Mouse (Mus musculus): ENCODE results near the gene Fam160a1. TPM values are rescaled to one million over a fixed set of nuclear protein-coding genes. Genes with fewer than 3 reads are reported as not detected.

Gene Fam160a1
- polyA plus RNA-seq (2014; fragmentation: Nextera tagmentation; extraction: Ambion mirVana): 0.47 and 0.60 TPM in 2 replicates

GRCm38 (mm10) chr3:85817191-85817590 lies at the start of gene Fam160a1:
Gene Fam160a1 (minus strand): TSS chr3:85817291.
- H3K9me3 ChIP-seq (ENCODE audit: control insufficient read depth, low read length): no peaks in the 10 kb centered on the region
- H3K27me3 ChIP-seq (replicated peaks; ENCODE audit: control insufficient read depth, insufficient read depth, low read length): no peaks in the 10 kb centered on the region
- H3K4me2 ChIP-seq: no peak within 1 kb of the TSS
- H3K9ac ChIP-seq (ENCODE audit: low read depth, low read length): no peak within 1 kb of the TSS
- H3K4me3 ChIP-seq (ENCODE audit: low read depth, low read length): no peak within 1 kb of the TSS
- 84% methylated on average over 2 of the region's 2 CpGs for WGBS
- no peaks in the 10 kb centered on the region for H3K36me3 ChIP-seq (ENCODE audit: control insufficient read depth, insufficient read depth, low read length)
- peaks cover 5% of the 10 kb centered on the region for H3K4me1 ChIP-seq (replicated peaks; ENCODE audit: control insufficient read depth, insufficient read depth, low read length)
- ATAC-seq (replicated peaks; ENCODE audit: low FRiP score): no peak
- H3K27ac ChIP-seq (ENCODE audit: low read depth, low read length): no peak within 1 kb of the TSS
- no peak for DNase-seq (ENCODE audit: low spot score)

DNA sequence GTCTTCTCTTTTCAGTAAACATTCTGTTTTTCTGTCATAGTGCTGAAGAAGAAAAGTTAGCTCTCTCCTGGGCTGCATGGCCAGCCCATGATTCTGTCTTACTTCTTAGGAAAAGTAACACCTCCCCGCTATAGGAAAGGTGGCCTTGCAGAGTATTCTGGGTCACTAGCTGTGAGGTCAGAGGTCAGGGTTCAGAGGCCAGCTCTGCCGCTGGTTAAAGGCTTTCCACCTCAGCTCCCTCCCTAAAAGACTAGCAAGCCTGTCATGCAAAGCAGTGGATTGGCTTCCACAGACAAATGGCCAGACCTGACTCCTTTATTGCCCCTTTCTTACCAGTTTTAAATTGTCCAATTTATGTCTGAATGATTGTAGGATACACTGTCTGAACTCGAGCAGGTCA lies 46.9 kb upstream of the Fam160a1 start:
- no peak for ATAC-seq (replicated peaks; ENCODE audit: low FRiP score)
- Histone ChIP-seq H3K4me3 (ENCODE audit: low read depth, low read length) (no peak overlapping the region), H3K4me2 (no peak overlapping the region), H3K36me3 (ENCODE audit: control insufficient read depth, insufficient read depth, low read length) (no peaks in the 10 kb centered on the region), H3K4me1 (replicated peaks; ENCODE audit: control insufficient read depth, insufficient read depth, low read length) (no peaks in the 10 kb centered on the region), H3K9ac (ENCODE audit: low read depth, low read length) (no peak overlapping the region), H3K27me3 (replicated peaks; ENCODE audit: control insufficient read depth, insufficient read depth, low read length) (no peaks in the 10 kb centered on the region), H3K27ac (ENCODE audit: low read depth, low read length) (no peak overlapping the region), H3K9me3 (ENCODE audit: control insufficient read depth, low read length) (no peaks in the 10 kb centered on the region)
- DNase-seq (ENCODE audit: low spot score): no peak
- 44% methylated on average over 3 of the region's 3 CpGs for WGBS

DNA sequence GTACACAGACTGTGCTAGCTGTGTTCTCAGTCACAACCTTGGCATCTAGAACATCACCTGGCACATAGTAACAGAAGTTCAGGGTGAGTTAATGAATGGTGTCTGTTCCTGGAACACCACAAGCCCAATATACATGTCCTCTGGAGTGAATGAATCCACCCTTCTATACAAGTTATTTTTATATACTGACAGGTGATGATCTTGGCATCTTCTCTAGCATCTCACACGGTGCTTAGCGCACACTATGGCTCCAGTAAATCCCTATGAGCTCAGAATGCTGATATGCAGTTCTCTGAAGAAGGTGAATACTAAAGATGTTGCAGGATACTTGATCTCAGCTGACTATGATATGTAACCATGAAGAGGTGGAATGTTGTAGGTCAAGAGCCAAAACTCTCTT lies 45.8 kb upstream of the Fam160a1 start:
- ATAC-seq (replicated peaks; ENCODE audit: low FRiP score) (no peak), DNase-seq (ENCODE audit: low spot score) (no peak)
- no peaks in the 10 kb centered on the region for H3K36me3 ChIP-seq (ENCODE audit: control insufficient read depth, insufficient read depth, low read length)
- peaks cover 3% of the 10 kb centered on the region for H3K4me1 ChIP-seq (replicated peaks; ENCODE audit: control insufficient read depth, insufficient read depth, low read length)
- no peak overlapping the region for H3K4me3 ChIP-seq (ENCODE audit: low read depth, low read length)
- no peak overlapping the region for H3K9ac ChIP-seq (ENCODE audit: low read depth, low read length)
- H3K4me2 ChIP-seq: no peak overlapping the region
- H3K27me3 ChIP-seq (replicated peaks; ENCODE audit: control insufficient read depth, insufficient read depth, low read length): no peaks in the 10 kb centered on the region
- no peaks in the 10 kb centered on the region for H3K9me3 ChIP-seq (ENCODE audit: control insufficient read depth, low read length)
- 84% methylated on average over 2 of the region's 2 CpGs for WGBS
- no peak overlapping the region for H3K27ac ChIP-seq (ENCODE audit: low read depth, low read length)

GRCm38 (mm10) chr3:85860996-85861395 lies 43.9 kb upstream of the Fam160a1 start:
- ATAC-seq (replicated peaks; ENCODE audit: low FRiP score) (no peak), DNase-seq (ENCODE audit: low spot score) (no peak)
- Histone ChIP-seq H3K4me1 (replicated peaks; ENCODE audit: control insufficient read depth, insufficient read depth, low read length) (peaks cover 11% of the 10 kb centered on the region), H3K9ac (ENCODE audit: low read depth, low read length) (no peak overlapping the region), H3K4me3 (ENCODE audit: low read depth, low read length) (no peak overlapping the region), H3K36me3 (ENCODE audit: control insufficient read depth, insufficient read depth, low read length) (no peaks in the 10 kb centered on the region), H3K27me3 (replicated peaks; ENCODE audit: control insufficient read depth, insufficient read depth, low read length) (no peaks in the 10 kb centered on the region), H3K9me3 (ENCODE audit: control insufficient read depth, low read length) (no peaks in the 10 kb centered on the region), H3K27ac (ENCODE audit: low read depth, low read length) (no peak overlapping the region), H3K4me2 (no peak overlapping the region)
- 60% methylated on average over 5 of the region's 5 CpGs for WGBS

- ATAC-seq (replicated peaks; ENCODE audit: low FRiP score) (no peak), DNase-seq (ENCODE audit: low spot score) (no peak)
- H3K36me3 ChIP-seq (ENCODE audit: control insufficient read depth, insufficient read depth, low read length): no peaks in the 10 kb centered on the region
- H3K27me3 ChIP-seq (replicated peaks; ENCODE audit: control insufficient read depth, insufficient read depth, low read length): no peaks in the 10 kb centered on the region
- no peak overlapping the region for H3K4me2 ChIP-seq
- H3K4me1 ChIP-seq (replicated peaks; ENCODE audit: control insufficient read depth, insufficient read depth, low read length): peaks cover 11% of the 10 kb centered on the region
- no peaks in the 10 kb centered on the region for H3K9me3 ChIP-seq (ENCODE audit: control insufficient read depth, low read length)
- 80% methylated on average over 6 of the region's 6 CpGs for WGBS
- no peak overlapping the region for H3K27ac ChIP-seq (ENCODE audit: low read depth, low read length)
- no peak overlapping the region for H3K9ac ChIP-seq (ENCODE audit: low read depth, low read length)
- H3K4me3 ChIP-seq (ENCODE audit: low read depth, low read length): no peak overlapping the region
Measured at GRCm38 (mm10) chr3:85859311-85859710, 42.2 kb upstream of the Fam160a1 start.

DNA sequence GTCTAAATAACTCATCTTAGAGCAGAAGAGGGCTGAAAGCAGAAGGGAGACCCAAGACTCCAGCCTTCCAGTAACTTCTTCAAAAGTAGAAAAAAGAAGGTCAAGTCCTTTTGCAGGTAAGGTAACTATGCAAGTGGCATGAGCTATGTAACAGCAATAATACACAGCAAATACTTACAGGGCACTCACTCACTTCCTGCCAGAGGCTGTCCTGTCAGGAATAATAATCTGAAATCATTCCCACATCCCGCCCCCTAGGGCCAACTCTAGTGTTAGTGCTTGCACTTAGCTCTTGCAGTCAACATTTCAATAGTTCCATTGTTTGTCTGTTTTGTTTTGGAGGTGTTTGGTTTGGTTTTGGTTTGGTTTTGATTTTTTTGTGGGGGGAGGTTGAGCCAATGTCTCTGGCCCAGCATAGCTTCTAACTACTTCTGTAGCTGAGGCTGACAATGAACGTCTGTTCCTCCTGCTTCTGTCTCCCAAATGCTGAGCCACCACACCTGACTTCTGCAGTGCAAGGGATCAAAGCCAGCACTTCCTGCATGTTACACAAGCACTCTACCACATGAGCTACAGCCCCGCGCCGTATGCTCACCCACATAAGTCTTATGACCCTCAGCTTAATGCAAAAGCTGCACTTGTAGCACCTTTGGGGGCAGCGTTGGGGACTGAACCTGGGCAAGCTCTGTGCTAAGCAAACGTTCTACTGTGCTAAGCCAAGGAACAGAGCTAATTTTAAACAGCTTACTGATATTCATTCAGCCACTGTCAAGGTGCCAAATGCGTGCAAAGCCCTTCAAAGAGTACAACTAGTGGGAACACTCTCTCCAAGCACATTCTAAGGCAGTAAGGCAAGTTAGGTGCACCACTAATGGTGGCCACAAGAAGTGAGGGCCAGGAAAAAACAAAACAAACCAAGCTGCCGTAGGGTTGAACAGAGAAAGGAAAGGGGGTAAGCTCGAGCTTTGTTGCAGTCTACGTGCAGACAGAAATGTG lies 41.3 kb upstream of the Fam160a1 start:
- DNase-seq (ENCODE audit: low spot score) (no peak), ATAC-seq (replicated peaks; ENCODE audit: low FRiP score) (no peak)
- Histone ChIP-seq H3K36me3 (ENCODE audit: control insufficient read depth, insufficient read depth, low read length) (no peaks in the 10 kb centered on the region), H3K27ac (ENCODE audit: low read depth, low read length) (no peak overlapping the region), H3K4me3 (ENCODE audit: low read depth, low read length) (no peak overlapping the region), H3K4me1 (replicated peaks; ENCODE audit: control insufficient read depth, insufficient read depth, low read length) (peaks cover 11% of the 10 kb centered on the region), H3K9me3 (ENCODE audit: control insufficient read depth, low read length) (no peaks in the 10 kb centered on the region), H3K4me2 (no peak overlapping the region), H3K9ac (ENCODE audit: low read depth, low read length) (no peak overlapping the region), H3K27me3 (replicated peaks; ENCODE audit: control insufficient read depth, insufficient read depth, low read length) (no peaks in the 10 kb centered on the region)
- 69% methylated on average over 11 of the region's 11 CpGs for WGBS

- H3K9me3 ChIP-seq (ENCODE audit: control insufficient read depth, low read length): no peaks in the 10 kb centered on the region
- DNase-seq (ENCODE audit: low spot score) (no peak), ATAC-seq (replicated peaks; ENCODE audit: low FRiP score) (peak; percentile 75)
- no peaks in the 10 kb centered on the region for H3K36me3 ChIP-seq (ENCODE audit: control insufficient read depth, insufficient read depth, low read length)
- WGBS: 36% methylated on average over 4 of the region's 4 CpGs
- H3K4me2 ChIP-seq: peak overlapping the region; percentile 37
- no peak overlapping the region for H3K4me3 ChIP-seq (ENCODE audit: low read depth, low read length)
- no peak overlapping the region; the same call in 1 of the 2 replicates for H3K9ac ChIP-seq (ENCODE audit: low read depth, low read length)
- 0 out of 2 replicates have a peak overlapping the region, but pooled peaks have one; percentile 16 for H3K27ac ChIP-seq (ENCODE audit: low read depth, low read length)
- no peaks in the 10 kb centered on the region for H3K27me3 ChIP-seq (replicated peaks; ENCODE audit: control insufficient read depth, insufficient read depth, low read length)
- H3K4me1 ChIP-seq (replicated peaks; ENCODE audit: control insufficient read depth, insufficient read depth, low read length): peaks cover 11% of the 10 kb centered on the region
Measured at GRCm38 (mm10) chr3:85857083-85857482, 40.0 kb upstream of the Fam160a1 start.

- DNase-seq (ENCODE audit: low spot score): no peak
- Histone ChIP-seq H3K27me3 (replicated peaks; ENCODE audit: control insufficient read depth, insufficient read depth, low read length) (no peaks in the 10 kb centered on the region), H3K9ac (ENCODE audit: low read depth, low read length) (no peak overlapping the region), H3K4me2 (no peak overlapping the region), H3K4me1 (replicated peaks; ENCODE audit: control insufficient read depth, insufficient read depth, low read length) (peaks cover 11% of the 10 kb centered on the region), H3K27ac (ENCODE audit: low read depth, low read length) (no peak overlapping the region), H3K9me3 (ENCODE audit: control insufficient read depth, low read length) (no peaks in the 10 kb centered on the region), H3K36me3 (ENCODE audit: control insufficient read depth, insufficient read depth, low read length) (no peaks in the 10 kb centered on the region), H3K4me3 (ENCODE audit: low read depth, low read length) (no peak overlapping the region)
- peak; percentile 84 for ATAC-seq (replicated peaks; ENCODE audit: low FRiP score)
- 69% methylated on average over 5 of the region's 5 CpGs for WGBS
Measured at GRCm38 (mm10) chr3:85855947-85856346, 38.9 kb upstream of the Fam160a1 start.

DNA sequence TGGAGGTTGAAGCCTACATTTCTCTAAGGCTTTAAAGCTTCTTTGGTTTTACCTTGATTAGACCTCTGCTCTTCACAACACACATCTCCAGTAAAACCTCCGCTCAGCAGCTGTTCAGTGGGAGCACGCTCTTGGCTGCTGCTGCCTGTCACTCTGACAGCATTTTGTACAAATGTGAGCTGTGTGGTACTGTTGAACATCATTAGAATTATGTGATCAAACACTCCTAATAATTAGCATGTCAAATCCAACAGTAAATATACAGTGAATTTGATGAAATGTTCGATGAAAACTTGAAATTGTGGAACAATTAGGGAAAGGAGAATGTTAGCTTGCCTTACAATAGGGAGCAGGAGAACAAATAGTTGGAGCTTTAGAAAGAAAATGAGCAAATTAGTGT lies 38.0 kb upstream of the Fam160a1 start:
- 87% methylated on average over 3 of the region's 3 CpGs for WGBS
- no peaks in the 10 kb centered on the region for H3K36me3 ChIP-seq (ENCODE audit: control insufficient read depth, insufficient read depth, low read length)
- no peak for DNase-seq (ENCODE audit: low spot score)
- ATAC-seq (replicated peaks; ENCODE audit: low FRiP score): no peak
- no peak overlapping the region for H3K4me2 ChIP-seq
- peaks cover 11% of the 10 kb centered on the region for H3K4me1 ChIP-seq (replicated peaks; ENCODE audit: control insufficient read depth, insufficient read depth, low read length)
- H3K27ac ChIP-seq (ENCODE audit: low read depth, low read length): no peak overlapping the region
- H3K27me3 ChIP-seq (replicated peaks; ENCODE audit: control insufficient read depth, insufficient read depth, low read length): no peaks in the 10 kb centered on the region
- H3K9ac ChIP-seq (ENCODE audit: low read depth, low read length): no peak overlapping the region
- no peak overlapping the region for H3K4me3 ChIP-seq (ENCODE audit: low read depth, low read length)
- H3K9me3 ChIP-seq (ENCODE audit: control insufficient read depth, low read length): no peaks in the 10 kb centered on the region

Measured in liver, embryonic 11.5 days (tissue).